Mouse (Mus musculus) ovary, postnatal 36 days (tissue): Measurements from ENCODE around the gene Gm5741.

Experiments
- DNase-seq: peaks from one replicate; pipeline ENCODE4 v3.0.0; 2022; ENCODE audit warnings: low spot score, mixed read lengths

The Gm5741 gene

DNA sequence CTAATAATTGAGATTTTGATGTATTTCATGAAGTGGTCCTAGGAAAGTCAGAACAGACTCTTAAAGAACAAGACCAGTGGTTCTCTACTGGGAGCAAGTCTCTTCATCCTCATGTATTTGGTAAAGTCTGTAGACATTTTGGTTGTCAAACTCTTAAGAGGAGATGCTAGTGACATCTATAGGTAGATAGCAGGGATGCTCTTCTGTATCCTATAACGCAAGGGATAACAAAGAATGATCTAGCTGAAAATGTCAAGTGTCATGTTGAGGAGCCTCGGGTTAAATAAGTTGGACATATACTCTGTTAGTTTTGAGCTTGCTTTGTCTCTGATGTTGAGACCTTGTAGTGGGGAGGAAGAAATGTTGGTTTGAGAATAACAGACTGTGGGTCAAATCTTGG is 39.9 kb downstream of the Gm5741 start:
- DNase-seq: no peak

DNA sequence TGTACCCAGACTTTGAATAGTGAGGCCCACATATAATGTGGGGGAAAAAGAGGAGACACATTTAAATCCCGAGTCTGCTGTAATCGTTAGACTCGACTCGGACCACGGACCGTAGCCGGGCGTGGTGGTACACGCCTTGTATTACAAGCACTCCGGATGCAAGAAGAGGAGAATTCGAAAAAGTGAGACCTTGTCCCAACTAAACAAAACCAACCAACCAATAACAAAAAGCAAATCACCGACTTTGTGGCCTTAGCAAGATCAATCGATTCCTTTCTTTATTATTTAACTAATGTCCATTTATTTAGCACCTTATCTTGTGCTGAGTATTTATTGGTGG is 40.3 kb downstream of the Gm5741 start:
- DNase-seq: no peak

DNA sequence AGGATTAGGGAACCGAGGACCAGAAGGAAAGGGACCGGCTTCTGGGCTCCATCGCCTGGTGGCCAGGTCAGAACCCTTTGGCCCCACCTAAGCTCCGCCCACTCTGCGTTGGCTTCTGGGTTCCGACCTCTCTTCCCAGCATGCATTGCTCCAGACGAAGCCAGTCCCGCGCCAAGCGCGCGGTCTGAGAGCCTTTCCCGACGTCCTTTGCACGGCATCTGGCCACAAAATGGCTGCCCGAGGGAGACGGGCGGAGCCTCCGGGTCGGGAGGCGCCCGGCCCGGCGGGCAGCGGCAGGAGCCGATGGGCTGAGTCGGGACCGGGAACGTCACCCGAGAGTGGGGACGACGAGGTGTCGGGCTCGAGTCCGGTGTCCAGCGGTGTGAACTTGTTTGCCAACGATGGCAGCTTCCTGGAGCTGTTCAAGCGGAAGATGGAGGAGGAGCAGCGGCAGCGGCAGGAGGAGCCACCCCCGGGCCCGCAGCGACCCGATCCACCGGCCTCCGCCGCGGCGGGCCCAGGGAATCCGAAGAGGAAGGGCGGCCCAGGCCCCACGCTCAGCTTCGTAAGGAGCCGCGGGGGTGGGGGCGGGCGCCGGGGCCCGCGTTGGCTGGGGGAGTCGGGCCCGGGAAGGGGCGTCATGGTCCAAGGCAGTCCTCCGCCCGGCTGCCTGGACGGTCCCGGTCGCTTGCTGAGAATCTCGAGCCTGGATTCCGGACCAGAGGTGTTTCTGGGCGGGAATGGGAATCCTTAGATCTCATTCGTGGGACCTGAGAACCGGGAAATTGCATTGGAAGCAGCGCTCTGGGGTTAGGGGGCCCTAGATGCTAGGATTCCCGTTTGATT is 40.9 kb downstream of the Gm5741 start, which contains the start of gene Trir:
Trir (plus strand) TSS at position 154 of the 846 bp plus-strand sequence.
- peak; percentile 96 for DNase-seq

DNA sequence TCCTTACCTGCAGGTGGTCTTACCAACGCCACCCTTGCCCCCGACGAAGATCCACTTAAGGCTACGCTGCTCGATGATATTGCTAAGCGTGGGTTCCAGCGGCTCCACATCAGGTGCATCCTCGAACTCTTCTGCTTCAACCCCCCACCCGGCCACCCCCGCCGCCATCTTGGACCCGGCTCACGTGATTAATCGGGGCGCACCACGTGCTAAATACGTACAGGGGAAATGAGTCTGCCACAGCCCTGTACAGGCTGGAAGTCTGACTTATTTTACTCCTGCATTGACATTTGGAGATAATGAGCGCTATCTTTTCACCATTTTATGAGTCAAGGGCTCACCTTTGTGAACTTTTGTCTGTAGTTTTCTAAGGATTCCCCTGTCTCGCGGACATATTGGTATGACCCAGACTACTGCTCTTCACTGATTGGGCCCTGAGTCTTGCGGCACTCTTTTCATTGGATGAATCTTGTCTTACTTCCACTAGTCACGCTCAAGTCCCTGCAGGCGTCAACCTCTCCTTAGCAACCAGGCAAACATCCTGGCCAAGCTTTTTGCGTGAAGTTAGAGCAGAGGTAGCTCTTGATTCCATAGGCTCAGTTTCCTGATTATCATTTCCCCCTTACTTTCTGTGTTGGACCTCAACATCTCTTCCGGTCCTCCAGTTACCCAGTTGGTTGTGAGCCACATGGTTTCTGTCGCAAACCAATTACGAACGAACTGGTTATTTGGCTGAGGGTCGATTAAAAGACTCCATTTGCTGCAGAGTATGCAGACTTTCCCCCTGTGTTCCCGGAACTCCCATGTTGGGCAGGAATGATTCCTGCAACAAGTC is 42.5 kb downstream of the Gm5741 start, which contains the start of gene Asna1:
Asna1 (minus strand) TSS at position 184 of the 835 bp plus-strand sequence.
- DNase-seq: peak; percentile 71

DNA sequence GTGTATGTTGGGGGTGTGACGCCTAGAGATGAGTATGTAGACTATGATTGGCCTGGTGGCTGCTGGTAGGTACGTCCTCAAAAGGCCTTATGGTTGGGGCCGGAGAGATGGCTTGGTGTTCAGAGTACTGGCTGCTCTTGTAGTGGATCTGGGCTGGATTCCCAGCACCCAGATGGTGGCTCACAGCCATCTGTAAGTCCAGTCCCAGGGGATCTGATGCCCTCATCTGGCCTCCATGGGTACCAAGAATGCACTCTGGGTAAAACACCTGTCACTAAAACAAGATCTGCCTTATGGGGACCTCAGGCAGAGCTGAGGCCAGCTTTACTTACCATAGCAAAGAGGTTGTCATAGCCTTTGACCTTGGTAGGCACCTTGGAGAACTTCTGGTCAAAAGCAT is 43.9 kb downstream of the Gm5741 start:
- no peak for DNase-seq

DNA sequence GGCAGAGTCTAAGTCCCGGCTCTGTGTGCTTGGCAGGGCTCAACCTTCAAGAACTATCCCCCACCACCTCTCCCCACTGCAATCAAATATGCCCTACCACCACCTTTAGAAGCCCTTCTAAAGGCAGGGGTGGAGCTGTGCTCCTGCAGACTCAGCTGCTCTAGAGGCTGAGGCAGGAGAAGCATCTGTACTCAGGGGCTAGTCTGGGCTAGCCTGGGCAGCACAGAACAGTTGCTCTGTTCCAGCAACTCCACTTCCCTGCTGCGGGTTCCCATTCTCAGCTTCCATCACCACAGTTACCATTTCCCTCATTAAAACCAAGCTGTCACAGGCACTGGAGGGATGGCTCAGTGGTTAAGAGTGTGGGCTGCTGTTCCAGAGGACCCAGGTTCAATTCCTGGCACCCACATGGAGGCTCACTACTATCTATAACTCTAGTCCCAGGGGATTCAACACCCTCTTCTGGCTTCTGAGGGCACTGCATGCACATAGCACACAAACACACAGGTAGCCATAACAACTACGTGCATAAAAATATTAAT is 46.2 kb downstream of the Gm5741 start:
- DNase-seq: no peak
